Mouse (Mus musculus) left cerebral cortex, postnatal 14 days (tissue): Measurements from ENCODE around the gene Lbhd1. TPM values are rescaled to one million over a fixed set of nuclear protein-coding genes. Genes with fewer than 3 reads are reported as not detected.
"Not testable (repeated sequence)": the region's sequence is repeated elsewhere in the genome, so short reads cannot be mapped to it uniquely, and the experiment has no call there.

Experiments used
- DNase-seq, 2 experiments: peaks; one replicate each; pipeline ENCODE4 v3.0.0; 2021 to 2022; ENCODE audit warnings: low spot score in 2 of 2, mixed read lengths in 1 of 2
- intact Hi-C: fragments of 180-260 bp; cut with DNase I; formaldehyde crosslinking; loops from one replicate; pipeline ENCODE4 v1.15.1; 2025
- total RNA-seq, 2 experiments: library from RNA; stranded (reverse); gene quantifications; 2 replicates each; pipeline ENCODE4 v1.2.3; 2021

Gene Lbhd1
- total RNA-seq, 2 experiments from 2014 or later, result 4.0 to 4.3 TPM

GRCm38 (mm10) chr19:8864265-8864664, 19.3 kb upstream of the Lbhd1 start:
- DNase-seq, result no peak
- intact Hi-C loops, result no loop called here

- intact Hi-C loops, result not testable (repeated sequence)
Measured at GRCm38 (mm10) chr19:8870381-8870780, 13.2 kb upstream of the Lbhd1 start.

GRCm38 (mm10) chr19:8870838-8871237, 12.7 kb upstream of the Lbhd1 start:
- intact Hi-C loops, result no loop called here
- no peak for DNase-seq

More at GRCm38 (mm10) chr19:8870381-8870780, 13.2 kb upstream of the Lbhd1 start:
- not testable (repeated sequence) for DNase-seq

GRCm38 (mm10) chr19:8871267-8872186, 12.0 kb upstream of the Lbhd1 start, which contains the start of gene Ubxn1:
TSS of gene Ubxn1 (plus strand) at chr19:8871496.
- peak; percentile 97 to 99 for DNase-seq
- intact Hi-C loops, result no loop called here

- intact Hi-C loops, result no loop called here
- no peak for DNase-seq
Measured at GRCm38 (mm10) chr19:8872266-8872840, 11.2 kb upstream of the Lbhd1 start.

- no peak for DNase-seq
- intact Hi-C loops, result no loop called here
Measured at GRCm38 (mm10) chr19:8875031-8875430, 8.5 kb upstream of the Lbhd1 start.

GRCm38 (mm10) chr19:8880311-8881033, 3.1 kb upstream of the Lbhd1 start, which contains the start of gene Uqcc3:
TSS of gene Uqcc3 (minus strand) at chr19:8880923.
- peak; percentile 87 to 91 for DNase-seq
- intact Hi-C loops, result no loop called here

- DNase-seq, result no peak
- intact Hi-C loops, result no loop called here
Measured at GRCm38 (mm10) chr19:8881034-8881392, 2.5 kb upstream of the Lbhd1 start.

GRCm38 (mm10) chr19:8886916-8887584, 3.5 kb downstream of the Lbhd1 start:
- DNase-seq, result no peak
- intact Hi-C loops, result loop anchor here (5.0 kb wide), 1 partner anchor 35 kb away; the partner anchor contains the start of gene Lrrn4cl

GRCm38 (mm10) chr19:8887585-8888463, 4.3 kb downstream of the Lbhd1 start:
- intact Hi-C loops, result loop anchor here (5.0 kb wide), 1 partner anchor 36 kb away; the partner anchor contains the start of gene Lrrn4cl

GRCm38 (mm10) chr19:8888511-8889385, 5.2 kb downstream of the Lbhd1 start, which contains the start of the genes 1810009A15Rik and Gm49416:
TSS of gene 1810009A15Rik (plus strand) at chr19:8888853.
TSS of gene Gm49416 (plus strand) at chr19:8888926.
- intact Hi-C loops, result loop anchor here (5.0 kb wide), 1 partner anchor 36 kb away; the partner anchor contains the start of gene Lrrn4cl
- DNase-seq, result peak; percentile 94 to 96

More at GRCm38 (mm10) chr19:8887585-8888463, 4.3 kb downstream of the Lbhd1 start:
- no peak for DNase-seq

- intact Hi-C loops, result no loop called here
- DNase-seq, result peak; percentile 74 to 87
Measured at GRCm38 (mm10) chr19:8892829-8893766, 9.6 kb downstream of the Lbhd1 start, which contains the start of gene Ints5. TSS of gene Ints5 (plus strand) at chr19:8893005.

- no peak for DNase-seq
- intact Hi-C loops, result no loop called here
Measured at GRCm38 (mm10) chr19:8895397-8895960, 11.9 kb downstream of the Lbhd1 start.

GRCm38 (mm10) chr19:8896231-8896630, 12.7 kb downstream of the Lbhd1 start:
- intact Hi-C loops, DNase-seq: not testable (repeated sequence)

- peak; percentile 19 to 25 for DNase-seq
- intact Hi-C loops, result not testable (repeated sequence)
Measured at GRCm38 (mm10) chr19:8897211-8897864, 13.8 kb downstream of the Lbhd1 start.
